Mouse (Mus musculus): ENCODE measurements around the gene Adig.

GRCm38 (mm10) chr2:158523060-158523459 lies 20.6 kb downstream of the Adig start:
- TF ChIP-seq POLR2A (IDR thresholded peaks at IDR 0.05; ENCODE audit: control insufficient read depth, low read depth, low read length): no peak
- TF ChIP-seq CTCF (IDR thresholded peaks at IDR 0.05; ENCODE audit: control insufficient read depth, insufficient read depth, insufficient replicate concordance, low read depth, low read length): no peak

Data from testis, adult 2 months (tissue).